Mouse (Mus musculus) C2C12 (cell line): ENCODE results near the gene Slc44a1. TPM values are rescaled to one million over a fixed set of nuclear protein-coding genes. Genes with fewer than 3 reads are reported as not detected.

Experiments used
- H3K27me3 ChIP-seq: one replicate; pipeline ENCODE4 v1.6.1; 2011; ENCODE audit not compliant: control insufficient read depth, insufficient read depth, insufficient read length
- H3K36me3 ChIP-seq: one replicate; pipeline ENCODE4 v1.6.1; 2011; ENCODE audit not compliant: control insufficient read depth, insufficient read depth
- H3K4me3 ChIP-seq: one replicate; pipeline ENCODE4 v1.5.1; 2011; ENCODE audit warnings: mild to moderate bottlenecking, control low read depth; ENCODE audit not compliant: poor library complexity, insufficient read depth, severe bottlenecking
- H3K79me2 ChIP-seq: one replicate; pipeline ENCODE4 v1.6.1; 2011; ENCODE audit not compliant: control insufficient read depth, insufficient read depth
- H3K79me3 ChIP-seq: one replicate; pipeline ENCODE4 v1.6.1; 2011; ENCODE audit warnings: low read depth, control low read depth
- H3ac ChIP-seq: one replicate; pipeline ENCODE3; 2011; ENCODE audit warnings: low read depth; ENCODE audit not compliant: control insufficient read depth, insufficient read length
- CEBPB ChIP-seq: IDR thresholded peaks from one replicate; pipeline ENCODE4 v1.6.1; 2011; ENCODE audit warnings: low read depth, mild to moderate bottlenecking, control low read depth, moderate library complexity
- CTCF ChIP-seq: IDR thresholded peaks from one replicate; pipeline ENCODE4 v1.5.1; 2011; ENCODE audit not compliant: control insufficient read depth, insufficient read depth, insufficient read length
- FOSL1 ChIP-seq: IDR thresholded peaks from one replicate; pipeline ENCODE4 v1.8.0; 2011; ENCODE audit warnings: mild to moderate bottlenecking, low read length; ENCODE audit not compliant: poor library complexity, insufficient read depth, severe bottlenecking
- MAX ChIP-seq: IDR thresholded peaks from one replicate; pipeline ENCODE4 v1.6.1; 2011; ENCODE audit warnings: mild to moderate bottlenecking, control low read depth
- MYOD1 ChIP-seq: IDR thresholded peaks from one replicate; pipeline ENCODE4 v1.6.1; 2011; ENCODE audit warnings: low read depth; ENCODE audit not compliant: control insufficient read depth, insufficient read length
- MYOG ChIP-seq: IDR thresholded peaks from one replicate; pipeline ENCODE4 v1.6.1; 2011; ENCODE audit not compliant: control insufficient read depth, insufficient read length; ENCODE audit errors: extremely low read depth
- USF1 ChIP-seq: IDR thresholded peaks from one replicate; pipeline ENCODE4 v1.6.1; 2011; ENCODE audit warnings: low read depth, mild to moderate bottlenecking, control low read depth, moderate library complexity
- polyA plus RNA-seq: library from polyadenylated mRNA; unstranded; fragments of >200 nt; fragmentation: generic; extraction: Trizol; gene quantifications from one replicate; pipeline ENCODE4 v1.2.1, GENCODE M21; 2012; ENCODE audit warnings: missing spikeins

Slc44a1 gene
- polyA plus RNA-seq, 1 experiment: 27.1 TPM

- no peaks in the 10 kb centered on the region for H3K27me3 ChIP-seq
- TF ChIP-seq FOSL1: no peak
- no peak for TF ChIP-seq CTCF
- no peak for TF ChIP-seq USF1
- TF ChIP-seq CEBPB: no peak
- TF ChIP-seq MYOG: no peak
- no peak for TF ChIP-seq MAX
- TF ChIP-seq MYOD1: no peak
These were observed 197.2 kb downstream of the Slc44a1 start for GRCm38 (mm10) chr4:53637269-53637909.

GRCm38 (mm10) chr4:53638549-53639123 is 198.4 kb downstream of the Slc44a1 start:
- Histone ChIP-seq H3ac (no peak overlapping the region), H3K4me3 (no peak overlapping the region), H3K79me2 (peaks cover 40% of the 10 kb centered on the region), H3K27me3 (no peaks in the 10 kb centered on the region), H3K36me3 (no peaks in the 10 kb centered on the region), H3K79me3 (peaks cover 16% of the 10 kb centered on the region)
- TF ChIP-seq USF1 (no peak), CTCF (no peak), MAX (no peak), FOSL1 (no peak), MYOD1 (no peak), MYOG (no peak), CEBPB (no peak)

More at GRCm38 (mm10) chr4:53637269-53637909, 197.2 kb downstream of the Slc44a1 start:
- no peak overlapping the region for H3K4me3 ChIP-seq
- no peak overlapping the region for H3ac ChIP-seq
- H3K79me3 ChIP-seq: peaks cover 14% of the 10 kb centered on the region
- peaks cover 51% of the 10 kb centered on the region for H3K79me2 ChIP-seq
- no peaks in the 10 kb centered on the region for H3K36me3 ChIP-seq

GRCm38 (mm10) chr4:53658029-53658428 is 217.8 kb downstream of the Slc44a1 start:
- H3K79me3 ChIP-seq: no peaks in the 10 kb centered on the region

GRCm38 (mm10) chr4:53660711-53661110 is 220.5 kb downstream of the Slc44a1 start:
- TF ChIP-seq USF1 (no peak), CTCF (no peak), FOSL1 (no peak), MYOG (no peak), MAX (no peak), MYOD1 (no peak), CEBPB (no peak)
- Histone ChIP-seq H3K36me3 (no peaks in the 10 kb centered on the region), H3K4me3 (no peak overlapping the region), H3K79me2 (no peaks in the 10 kb centered on the region), H3K79me3 (no peaks in the 10 kb centered on the region), H3ac (no peak overlapping the region), H3K27me3 (no peaks in the 10 kb centered on the region)

More at GRCm38 (mm10) chr4:53658029-53658428, 217.8 kb downstream of the Slc44a1 start:
- no peak overlapping the region for H3ac ChIP-seq
- no peak overlapping the region for H3K4me3 ChIP-seq
- H3K79me2 ChIP-seq: no peaks in the 10 kb centered on the region
- TF ChIP-seq MYOG (no peak), CTCF (no peak)
- H3K27me3 ChIP-seq: no peaks in the 10 kb centered on the region
- peaks cover 9% of the 10 kb centered on the region for H3K36me3 ChIP-seq

Other genes starting within 250 kb of the Slc44a1 start
- 0.29 TPM for gene Fsd1l, start 191.1 kb downstream of the Slc44a1 start, polyA plus RNA-seq